Mouse (Mus musculus): ENCODE results near the gene Slc12a7. TPM values are rescaled to one million over a fixed set of nuclear protein-coding genes. Genes with fewer than 3 reads are reported as not detected.

The Slc12a7 gene
- polyA plus RNA-seq, 1 experiment: 31.9 TPM

DNA sequence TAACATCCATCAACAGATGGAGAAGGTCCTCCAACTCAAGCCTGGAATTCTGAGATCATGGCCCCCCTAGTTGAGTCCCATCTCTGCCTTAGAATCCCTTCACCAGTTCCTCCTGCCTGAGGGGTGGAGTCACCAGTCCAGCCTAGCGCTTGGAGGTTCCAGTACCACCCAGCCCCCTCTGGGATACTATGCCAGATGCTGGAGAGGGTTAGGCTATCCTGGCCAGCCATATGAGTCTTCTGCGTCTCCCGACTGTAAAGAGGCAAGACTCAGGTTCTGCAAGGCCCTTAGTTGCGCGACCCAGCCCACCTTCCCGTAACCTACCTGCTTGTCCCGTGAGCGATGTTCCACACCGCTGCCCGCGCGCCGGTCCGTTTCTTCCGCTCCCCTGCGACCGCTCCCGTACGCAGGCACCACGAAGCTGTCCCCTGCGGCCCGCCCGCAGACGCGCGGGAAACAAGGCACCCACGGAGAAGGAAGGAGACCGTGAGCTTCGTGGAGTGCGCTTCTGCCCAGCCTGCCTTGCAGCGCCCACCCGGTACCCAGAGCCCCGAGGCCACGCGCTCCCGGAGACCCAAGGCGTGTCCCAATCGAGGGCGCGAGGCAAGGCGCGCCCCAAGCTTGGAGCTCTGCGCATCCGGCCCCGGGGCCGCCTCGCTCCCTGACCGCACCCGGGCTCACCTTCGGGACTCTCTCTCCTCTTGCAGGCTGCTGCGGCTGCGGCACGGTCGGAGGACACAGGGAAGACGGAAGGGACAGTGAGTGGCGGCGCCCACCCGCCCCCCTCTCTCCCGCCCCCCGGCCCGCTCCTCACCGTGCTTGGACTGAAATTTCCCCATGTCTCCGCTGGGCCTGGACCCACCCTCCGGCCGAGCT, 113.9 kb downstream of the Slc12a7 start:
- TF ChIP-seq POLR2A (IDR thresholded peaks at IDR 0.05; ENCODE audit: low read depth, low read length) (no peak), CTCF (IDR thresholded peaks at IDR 0.05; ENCODE audit: borderline replicate concordance, insufficient read depth, low read length) (no peak)
- H3K4me3 ChIP-seq (ENCODE audit: insufficient read depth, low read length): peak overlapping the region; percentile 62
- H3K27ac ChIP-seq (ENCODE audit: insufficient read depth, low read length): no peak overlapping the region
- no peaks in the 10 kb centered on the region for H3K4me1 ChIP-seq (ENCODE audit: control insufficient read depth, insufficient read depth, low read length)

DNA sequence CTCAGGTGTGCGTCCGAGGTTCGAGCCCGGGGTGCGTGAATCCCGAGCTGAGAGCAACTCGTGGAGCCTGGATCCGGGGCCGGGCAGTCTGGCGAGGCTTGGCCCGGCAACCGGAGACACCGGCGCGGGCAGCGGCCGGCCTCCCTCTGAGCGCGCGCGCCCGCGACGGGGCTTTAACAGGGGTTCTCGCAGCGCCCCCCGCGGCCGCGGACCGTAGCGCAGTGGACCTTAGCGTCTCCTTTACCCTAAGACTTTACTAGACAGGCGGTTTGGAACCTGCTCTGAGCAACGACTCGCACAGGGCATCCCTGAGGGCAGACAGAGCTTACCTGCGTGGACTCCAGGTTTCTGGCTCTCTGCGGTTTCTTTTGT, 114.6 kb downstream of the Slc12a7 start, which contains the start of gene Nkd2:
Gene Nkd2, minus strand, starts transcription at position 167 of the 372 bp plus-strand sequence.
- Histone ChIP-seq H3K4me1 (ENCODE audit: control insufficient read depth, insufficient read depth, low read length) (no peaks in the 10 kb centered on the region), H3K4me3 (ENCODE audit: insufficient read depth, low read length) (peak within 1 kb of the TSS; percentile 62), H3K27ac (ENCODE audit: insufficient read depth, low read length) (no peak within 1 kb of the TSS)
- peak; percentile 70 for TF ChIP-seq POLR2A (IDR thresholded peaks at IDR 0.05; ENCODE audit: low read depth, low read length)
- peak; percentile 55 for TF ChIP-seq CTCF (IDR thresholded peaks at IDR 0.05; ENCODE audit: borderline replicate concordance, insufficient read depth, low read length)

Other genes starting within 250 kb of the Slc12a7 start
- gene Slc6a3, start 196.3 kb upstream of the Slc12a7 start, polyA plus RNA-seq (2011; ENCODE audit: insufficient read length, low read depth, missing spikeins): not detected in 2 replicates
- gene Clptm1l, start 129.1 kb upstream of the Slc12a7 start, polyA plus RNA-seq (2011; ENCODE audit: insufficient read length, low read depth, missing spikeins): 140 and 159 TPM in 2 replicates
- gene Tert, start 106.2 kb upstream of the Slc12a7 start, polyA plus RNA-seq (2011; ENCODE audit: insufficient read length, low read depth, missing spikeins): 6.5 and 6.6 TPM in 2 replicates
- gene Slc6a18, start 55.1 kb upstream of the Slc12a7 start, polyA plus RNA-seq (2011; ENCODE audit: insufficient read length, low read depth, missing spikeins): not detected in 2 replicates
- not detected in 2 replicates for gene Slc6a19, start 28.2 kb upstream of the Slc12a7 start, polyA plus RNA-seq (2011; ENCODE audit: insufficient read length, low read depth, missing spikeins)
- 7.8 and 10.9 TPM in 2 replicates for gene Nkd2, start 114.5 kb downstream of the Slc12a7 start, polyA plus RNA-seq (2011; ENCODE audit: insufficient read length, low read depth, missing spikeins)
- 24.0 and 32.6 TPM in 2 replicates for gene Trip13, start 204.7 kb downstream of the Slc12a7 start, polyA plus RNA-seq (2011; ENCODE audit: insufficient read length, low read depth, missing spikeins)
- gene Brd9, start 204.7 kb downstream of the Slc12a7 start, polyA plus RNA-seq (2011; ENCODE audit: insufficient read length, low read depth, missing spikeins): 33.1 and 35.1 TPM in 2 replicates
- not detected in 2 replicates for gene Zdhhc11, start 230.8 kb downstream of the Slc12a7 start, polyA plus RNA-seq (2011; ENCODE audit: insufficient read length, low read depth, missing spikeins)